Mouse (Mus musculus) megakaryocyte, embryonic 14.5 days (primary cell): ENCODE results near the gene Prr11.

Source experiments
- FLI1 ChIP-seq: IDR thresholded peaks from 2 replicates; pipeline ENCODE4 v1.6.1; 2012; ENCODE audit warnings: low read length, inconsistent platforms, mixed read lengths
- GATA1 ChIP-seq: IDR thresholded peaks from 3 replicates; pipeline ENCODE4 v1.6.1; 2012; ENCODE audit warnings: mixed read lengths, low read length, inconsistent platforms, borderline replicate concordance

GRCm38 (mm10) chr11:87083712-87084111 lies 24.8 kb downstream of the Prr11 start:
- TF ChIP-seq GATA1: no peak
- TF ChIP-seq FLI1: no peak
